Mouse (Mus musculus): ENCODE data around the gene Rgl1. TPM values are rescaled to one million over a fixed set of nuclear protein-coding genes. Genes with fewer than 3 reads are reported as not detected.

The Rgl1 gene
- total and polyA plus RNA-seq, 2 experiments from 2014 or later, result 16.2 to 16.9 TPM

DNA sequence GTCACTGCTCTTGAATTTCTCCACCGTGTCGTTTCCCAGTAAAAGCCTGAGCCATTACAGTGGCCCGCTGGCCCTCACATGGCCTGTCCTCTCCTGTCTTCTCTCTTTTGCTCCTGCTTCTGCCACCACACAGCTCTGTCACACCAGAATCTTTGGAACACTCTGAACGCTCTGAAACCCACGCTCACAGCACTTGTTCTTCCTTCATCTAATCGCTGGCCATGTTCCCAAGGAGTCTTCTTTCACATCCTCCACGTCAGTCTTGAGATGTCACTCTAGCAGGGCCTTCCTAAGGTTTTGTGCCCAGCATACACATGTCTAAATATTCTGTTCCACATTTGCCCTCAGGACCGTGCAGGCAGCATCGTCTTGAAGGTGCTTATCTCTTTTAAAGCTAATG lies 4.9 kb upstream of the Rgl1 start:
- peaks cover 37% of the 10 kb centered on the region for H3K36me3 ChIP-seq (ENCODE audit: insufficient read depth, low read length)
- H3K4me1 ChIP-seq (ENCODE audit: insufficient read depth, low read length), result no peaks in the 10 kb centered on the region
- WGBS, result 88% methylated on average over 9 of the region's 9 CpGs
- no peak overlapping the region for H3K9ac ChIP-seq (replicated peaks; ENCODE audit: low read length, poor library complexity, severe bottlenecking)
- H3K27ac ChIP-seq (ENCODE audit: low read depth, low read length), result no peak overlapping the region
- DNase-seq (ENCODE audit: low spot score) (no peak), ATAC-seq (ENCODE audit: low FRiP score) (no peak)
- H3K4me3 ChIP-seq (ENCODE audit: low read depth, low read length), result no peak overlapping the region
- H3K27me3 ChIP-seq (ENCODE audit: insufficient read depth, low read length), result no peaks in the 10 kb centered on the region
- no peaks in the 10 kb centered on the region for H3K9me3 ChIP-seq (ENCODE audit: low read length)
- H3K4me2 ChIP-seq (ENCODE audit: low read depth, low read length, poor library complexity, severe bottlenecking), result no peak overlapping the region
- no peak for TF ChIP-seq CTCF (IDR thresholded peaks at IDR 0.05)

DNA sequence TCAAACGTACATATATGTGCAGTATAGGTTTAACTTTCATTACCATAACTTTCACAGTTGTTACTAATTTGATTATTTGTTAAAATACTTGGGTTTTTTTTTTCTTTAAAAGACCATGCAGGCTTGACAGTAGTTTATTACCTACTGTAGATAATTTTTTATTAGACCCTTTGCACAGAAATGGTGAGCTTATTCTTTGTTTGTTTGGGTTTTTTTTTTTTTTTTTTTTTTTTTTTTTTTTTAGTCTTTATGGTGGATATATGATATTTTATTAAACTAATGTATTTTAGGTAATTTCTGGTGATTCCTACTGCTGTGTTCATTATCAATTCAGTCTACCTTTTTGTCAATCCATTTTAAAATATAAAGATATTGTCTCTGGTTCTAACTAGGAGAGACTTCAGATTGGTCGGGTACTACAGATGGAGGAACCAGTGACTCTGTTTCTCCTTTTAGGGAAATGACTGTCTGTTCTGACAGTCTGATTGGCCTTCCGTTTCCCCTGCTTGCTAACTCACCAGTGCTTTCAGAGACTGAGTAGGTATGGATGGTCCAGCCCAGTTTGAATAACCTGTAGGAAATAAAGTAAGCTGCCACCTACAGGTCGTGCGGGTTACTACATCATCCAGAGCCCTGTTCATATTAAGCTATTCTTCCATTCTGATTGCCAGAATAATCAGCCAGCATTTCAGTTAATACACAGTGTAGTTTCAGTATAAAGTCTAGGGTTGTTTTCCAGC lies 1.8 kb upstream of the Rgl1 start:
- peak; percentile 21; the same call in 1 of the 2 replicates for ATAC-seq (ENCODE audit: low FRiP score)
- WGBS, result 3% methylated on average over 5 of the region's 5 CpGs
- DNase-seq (ENCODE audit: low spot score), result peak; percentile 96

DNA sequence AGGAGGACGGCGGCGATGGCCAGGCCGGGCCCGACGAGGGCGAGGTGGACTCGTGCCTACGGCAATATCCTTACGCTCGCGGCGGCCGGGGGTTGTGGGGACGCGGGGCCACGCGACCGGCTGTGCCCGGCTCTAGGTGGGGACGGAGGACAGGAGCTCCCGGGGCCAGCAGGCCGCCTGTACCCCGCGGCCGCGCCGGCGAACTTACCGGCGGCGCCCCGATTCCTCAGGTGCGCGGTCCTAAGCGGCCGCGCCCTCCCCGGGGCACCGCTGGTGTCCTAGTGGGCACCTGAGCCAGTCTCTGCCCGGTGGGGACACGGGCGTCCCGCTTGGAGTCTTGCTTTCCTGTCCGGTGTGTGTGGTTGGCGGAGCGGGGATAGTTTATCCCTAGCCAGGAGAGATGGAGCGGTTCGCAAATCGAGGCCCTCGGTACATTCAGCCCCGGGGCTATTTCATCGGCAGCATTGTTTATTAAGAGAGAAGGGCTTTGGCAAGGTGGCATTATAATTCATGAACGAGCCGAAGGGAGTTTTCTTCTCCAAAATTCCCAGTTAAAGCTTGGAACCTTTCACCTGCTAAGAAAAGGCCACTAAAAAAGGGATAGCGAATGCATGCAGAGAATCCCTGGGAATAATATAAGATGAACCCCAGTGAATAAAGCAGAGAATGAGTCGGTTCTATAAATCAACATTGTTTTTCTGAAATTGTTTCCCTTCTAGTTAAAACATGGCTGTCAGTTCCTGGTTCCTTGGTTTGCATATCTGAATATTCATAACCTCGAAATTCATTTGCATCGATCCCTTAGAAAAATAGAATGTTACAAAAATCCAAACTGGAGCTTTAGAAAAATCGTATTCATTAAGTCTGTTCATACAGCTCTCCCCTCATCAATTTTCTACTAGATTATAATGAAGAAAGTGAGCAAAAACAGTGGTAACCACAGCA lies 925 bp upstream of the Rgl1 start:
- H3K4me3 ChIP-seq (ENCODE audit: low read depth, low read length), result peak overlapping the region; percentile 98
- no peaks in the 10 kb centered on the region for H3K9me3 ChIP-seq (ENCODE audit: low read length)
- peak overlapping the region; percentile 86 for H3K27ac ChIP-seq (ENCODE audit: low read depth, low read length)
- peak overlapping the region; percentile 94 for H3K9ac ChIP-seq (replicated peaks; ENCODE audit: low read length, poor library complexity, severe bottlenecking)
- DNase-seq (ENCODE audit: low spot score), result peak; percentile 30
- peaks cover 14% of the 10 kb centered on the region for H3K36me3 ChIP-seq (ENCODE audit: insufficient read depth, low read length)
- TF ChIP-seq CTCF (IDR thresholded peaks at IDR 0.05), result no peak
- ATAC-seq (ENCODE audit: low FRiP score), result no peak; the same call in 1 of the 2 replicates
- H3K4me1 ChIP-seq (ENCODE audit: insufficient read depth, low read length), result no peaks in the 10 kb centered on the region
- peak overlapping the region; percentile 66 for H3K4me2 ChIP-seq (ENCODE audit: low read depth, low read length, poor library complexity, severe bottlenecking)
- no peaks in the 10 kb centered on the region for H3K27me3 ChIP-seq (ENCODE audit: insufficient read depth, low read length)
- under 1% methylated on average over 57 of the region's 60 CpGs for WGBS

More for the DNA sequence above, 1.8 kb upstream of the Rgl1 start:
- H3K27ac ChIP-seq (ENCODE audit: low read depth, low read length), result no peak overlapping the region
- peak overlapping the region; percentile 66 for H3K4me2 ChIP-seq (ENCODE audit: low read depth, low read length, poor library complexity, severe bottlenecking)
- H3K4me1 ChIP-seq (ENCODE audit: insufficient read depth, low read length), result no peaks in the 10 kb centered on the region
- no peaks in the 10 kb centered on the region for H3K9me3 ChIP-seq (ENCODE audit: low read length)
- H3K36me3 ChIP-seq (ENCODE audit: insufficient read depth, low read length), result peaks cover 18% of the 10 kb centered on the region
- peak overlapping the region; percentile 94; the same call in 1 of the 2 replicates for H3K9ac ChIP-seq (replicated peaks; ENCODE audit: low read length, poor library complexity, severe bottlenecking)
- peak; percentile 88 for TF ChIP-seq CTCF (IDR thresholded peaks at IDR 0.05)
- peak overlapping the region; percentile 98 for H3K4me3 ChIP-seq (ENCODE audit: low read depth, low read length)
- no peaks in the 10 kb centered on the region for H3K27me3 ChIP-seq (ENCODE audit: insufficient read depth, low read length)

DNA sequence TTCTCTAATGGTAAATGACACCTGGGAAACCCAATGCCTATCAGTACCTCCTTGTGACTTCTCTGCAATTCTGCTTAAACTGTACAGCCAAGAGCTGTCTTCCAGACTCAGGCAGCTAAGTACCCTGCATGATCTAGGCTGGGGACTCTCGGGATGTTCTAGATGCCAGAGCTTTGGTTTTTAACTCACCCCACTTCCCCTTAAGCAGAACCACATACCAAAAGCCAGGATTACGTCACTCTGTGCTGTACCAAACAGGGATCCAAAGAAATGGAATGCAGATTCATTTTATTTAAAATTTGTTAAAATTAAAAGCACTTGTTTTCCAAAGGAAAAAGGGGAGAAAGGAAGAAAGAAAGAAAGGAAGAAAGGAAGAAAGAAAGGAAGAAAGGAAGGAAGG lies 4.4 kb downstream of the Rgl1 start:
- WGBS, result 83% methylated on average over 2 of the region's 2 CpGs

GRCm38 (mm10) chr1:152750312-152750965 lies 15.7 kb downstream of the Rgl1 start, which contains the start of gene Apobec4:
Gene Apobec4, plus strand, starts transcription at chr1:152750551.
- Histone ChIP-seq H3K4me1 (ENCODE audit: insufficient read depth, low read length) (no peaks in the 10 kb centered on the region; the same call in 1 of the 2 replicates), H3K9me3 (ENCODE audit: low read length) (no peaks in the 10 kb centered on the region), H3K4me3 (ENCODE audit: low read depth, low read length) (no peak within 1 kb of the TSS), H3K4me2 (ENCODE audit: low read depth, low read length, poor library complexity, severe bottlenecking) (no peak within 1 kb of the TSS), H3K27me3 (ENCODE audit: insufficient read depth, low read length) (no peaks in the 10 kb centered on the region), H3K27ac (ENCODE audit: low read depth, low read length) (0 out of 2 replicates have a peak within 1 kb of the TSS, but pooled peaks have one; percentile 32), H3K9ac (replicated peaks; ENCODE audit: low read length, poor library complexity, severe bottlenecking) (peak within 1 kb of the TSS; percentile 24; the same call in 1 of the 2 replicates), H3K36me3 (ENCODE audit: insufficient read depth, low read length) (no peaks in the 10 kb centered on the region)
- WGBS, result 45% methylated on average over 13 of the region's 13 CpGs
- TF ChIP-seq CTCF (IDR thresholded peaks at IDR 0.05), result no peak
- DNase-seq (ENCODE audit: low spot score) (no peak), ATAC-seq (ENCODE audit: low FRiP score) (no peak)

More for the DNA sequence above, 4.4 kb downstream of the Rgl1 start:
- no peak overlapping the region for H3K4me2 ChIP-seq (ENCODE audit: low read depth, low read length, poor library complexity, severe bottlenecking)
- ATAC-seq (ENCODE audit: low FRiP score) (no peak), DNase-seq (ENCODE audit: low spot score) (no peak)
- no peak for TF ChIP-seq CTCF (IDR thresholded peaks at IDR 0.05)
- no peaks in the 10 kb centered on the region for H3K4me1 ChIP-seq (ENCODE audit: insufficient read depth, low read length)
- no peaks in the 10 kb centered on the region for H3K36me3 ChIP-seq (ENCODE audit: insufficient read depth, low read length)
- no peak overlapping the region for H3K4me3 ChIP-seq (ENCODE audit: low read depth, low read length)
- no peaks in the 10 kb centered on the region for H3K27me3 ChIP-seq (ENCODE audit: insufficient read depth, low read length)
- H3K27ac ChIP-seq (ENCODE audit: low read depth, low read length), result no peak overlapping the region
- H3K9ac ChIP-seq (replicated peaks; ENCODE audit: low read length, poor library complexity, severe bottlenecking), result no peak overlapping the region
- no peaks in the 10 kb centered on the region for H3K9me3 ChIP-seq (ENCODE audit: low read length)

All from midbrain, postnatal 0 days (tissue).